Mouse (Mus musculus): ENCODE results near the gene Prkg1.

The Prkg1 gene

DNA sequence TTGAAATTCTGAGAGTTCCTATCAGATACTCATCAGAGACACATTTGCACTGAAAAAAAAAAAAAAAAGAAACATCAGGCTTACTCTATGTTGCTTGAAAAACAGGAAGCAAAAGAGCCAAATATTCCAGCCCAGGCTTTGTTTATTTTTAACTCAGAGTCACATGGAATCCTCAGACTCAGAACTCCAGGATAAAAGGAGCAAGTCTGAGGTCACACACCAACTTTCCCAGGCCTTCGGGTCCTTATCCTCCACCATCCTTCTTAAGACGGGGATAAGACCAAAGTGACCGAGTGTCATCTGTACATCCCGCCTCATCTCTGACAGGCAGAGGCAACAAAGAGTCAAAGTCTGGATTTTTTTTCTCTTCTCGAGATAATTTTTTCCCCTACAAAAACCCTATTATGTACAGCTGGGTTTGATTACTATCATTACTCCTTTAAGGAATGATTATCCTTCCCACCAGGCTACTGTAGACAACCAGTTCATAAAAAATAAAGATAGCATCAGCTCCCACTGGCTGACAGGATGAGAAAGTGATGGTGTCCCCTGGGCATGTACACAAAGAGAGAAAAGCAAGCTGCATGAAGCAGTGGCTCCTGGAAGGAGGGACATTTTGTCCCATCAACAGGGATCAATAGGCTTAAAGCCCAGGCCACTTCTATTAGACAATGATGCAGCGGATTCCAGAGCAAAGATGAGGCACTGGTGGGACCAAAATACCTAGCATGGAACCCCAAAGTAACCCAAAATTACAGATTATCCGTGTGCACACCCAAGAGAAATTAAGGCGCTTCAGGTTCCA is 21.4 kb downstream of the Prkg1 start:
- DNase-seq (ENCODE audit: low read depth) = no peak

GRCm38 (mm10) chr19:31714900-31715299 is 49.9 kb downstream of the Prkg1 start:
- DNase-seq (ENCODE audit: low read depth) = no peak

GRCm38 (mm10) chr19:31714418-31714817 is 50.4 kb downstream of the Prkg1 start:
- DNase-seq (ENCODE audit: low read depth) = no peak

- no peak for DNase-seq (ENCODE audit: low read depth)
Observed at GRCm38 (mm10) chr19:31713321-31713720, 51.5 kb downstream of the Prkg1 start.

DNA sequence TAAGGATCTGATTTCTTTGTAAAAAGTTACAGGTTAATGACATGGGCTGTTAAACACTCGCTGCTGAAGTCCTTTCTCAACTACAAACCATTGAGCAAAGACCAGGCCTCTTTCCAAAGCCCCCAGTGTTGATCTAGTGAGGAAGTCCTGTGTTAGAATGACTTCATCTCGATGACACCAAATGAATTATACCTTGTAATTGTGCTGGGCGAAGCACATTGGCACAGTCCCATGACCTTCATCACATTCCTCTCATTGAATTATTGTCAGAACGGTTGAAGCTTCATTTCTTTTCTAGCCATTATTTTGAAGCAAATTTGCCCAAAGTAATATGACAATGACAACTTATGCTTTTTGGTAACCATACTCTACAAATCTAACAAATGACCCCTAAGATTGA is 54.5 kb downstream of the Prkg1 start:
- no peak for DNase-seq (ENCODE audit: low read depth)

DNA sequence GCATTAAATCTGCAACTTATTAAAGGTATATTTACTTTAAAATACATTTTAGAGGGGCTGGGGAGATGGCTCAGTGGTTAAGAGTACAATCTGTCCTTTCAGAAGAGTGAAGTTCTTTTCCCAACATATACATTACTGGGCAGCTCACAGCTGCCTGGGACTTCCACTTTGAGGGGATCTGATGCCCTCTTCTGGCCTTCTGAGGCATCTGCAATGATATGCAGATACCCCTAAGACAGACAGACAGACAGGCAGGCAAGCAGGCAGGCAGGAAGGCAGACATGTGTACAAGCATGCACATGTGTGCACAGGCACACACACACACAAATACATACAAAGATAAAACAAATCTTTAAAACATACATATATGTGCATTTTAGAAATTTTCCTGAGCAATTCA is 60.8 kb downstream of the Prkg1 start:
- DNase-seq (ENCODE audit: low read depth) = no peak

GRCm38 (mm10) chr19:31698916-31699315 is 65.9 kb downstream of the Prkg1 start:
- DNase-seq (ENCODE audit: low read depth) = no peak

DNA sequence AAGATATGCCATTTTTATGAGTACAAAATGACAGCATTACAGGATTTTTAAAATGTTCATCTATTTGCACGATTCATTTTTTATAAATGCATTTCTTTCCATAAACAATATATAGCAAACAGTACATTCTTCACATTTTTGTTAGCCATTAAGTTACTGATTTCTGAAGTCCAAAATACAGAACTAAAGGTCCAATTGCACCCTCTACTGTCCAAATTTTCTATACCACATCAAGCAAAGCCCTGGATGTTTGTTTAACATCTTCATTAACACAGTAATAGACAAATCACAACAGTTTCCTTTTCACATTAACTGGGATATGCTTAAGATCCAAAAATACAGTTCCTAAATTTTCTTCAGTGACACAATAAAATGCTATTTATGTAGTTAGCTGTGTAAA is 84.0 kb downstream of the Prkg1 start:
- no peak for DNase-seq (ENCODE audit: low read depth)

DNA sequence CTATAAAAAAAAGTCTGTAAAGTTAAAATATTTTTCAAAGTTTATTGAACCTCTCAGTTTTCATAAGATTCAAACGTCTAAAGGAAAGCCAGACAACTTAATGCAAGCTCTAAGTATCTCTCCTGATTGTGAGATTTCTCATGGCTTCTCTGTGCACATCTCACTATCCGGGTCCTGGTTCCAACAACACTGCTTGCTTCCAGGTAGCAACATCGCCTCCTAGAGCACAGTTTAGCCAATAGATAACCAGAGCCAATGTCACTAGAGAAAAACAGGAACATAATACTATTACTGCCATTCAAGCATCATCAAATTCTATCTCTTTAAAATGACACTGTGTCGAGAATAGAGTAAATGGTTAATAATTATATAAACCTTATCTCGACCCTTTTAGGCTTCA is 86.5 kb downstream of the Prkg1 start:
- DNase-seq (ENCODE audit: low read depth) = no peak

- no peak for DNase-seq (ENCODE audit: low read depth)
Observed at GRCm38 (mm10) chr19:31671726-31672125, 93.1 kb downstream of the Prkg1 start.

DNA sequence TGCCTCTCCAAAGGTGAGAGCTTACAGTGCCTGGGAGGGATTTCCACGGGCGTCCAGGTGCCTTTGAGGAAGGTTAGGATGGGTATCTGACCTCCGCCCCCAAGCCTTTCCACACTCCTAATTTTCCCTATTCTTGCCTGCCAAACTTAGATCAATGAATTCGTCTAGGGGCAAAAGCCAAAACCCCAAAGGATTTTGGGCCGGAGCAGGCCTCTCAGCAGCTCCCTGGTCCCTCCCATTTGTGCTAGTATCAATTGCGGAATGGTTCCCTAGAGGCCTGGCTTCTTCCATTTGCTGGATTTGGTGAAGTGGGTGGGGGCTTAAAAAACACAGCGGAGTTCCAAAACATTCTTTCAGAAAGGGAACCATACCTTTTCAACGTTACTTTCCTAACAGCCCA is 99.8 kb downstream of the Prkg1 start:
- no peak for DNase-seq (ENCODE audit: low read depth)

GRCm38 (mm10) chr19:31664159-31664991 is 100.5 kb downstream of the Prkg1 start:
- no peak for DNase-seq (ENCODE audit: low read depth)

DNA sequence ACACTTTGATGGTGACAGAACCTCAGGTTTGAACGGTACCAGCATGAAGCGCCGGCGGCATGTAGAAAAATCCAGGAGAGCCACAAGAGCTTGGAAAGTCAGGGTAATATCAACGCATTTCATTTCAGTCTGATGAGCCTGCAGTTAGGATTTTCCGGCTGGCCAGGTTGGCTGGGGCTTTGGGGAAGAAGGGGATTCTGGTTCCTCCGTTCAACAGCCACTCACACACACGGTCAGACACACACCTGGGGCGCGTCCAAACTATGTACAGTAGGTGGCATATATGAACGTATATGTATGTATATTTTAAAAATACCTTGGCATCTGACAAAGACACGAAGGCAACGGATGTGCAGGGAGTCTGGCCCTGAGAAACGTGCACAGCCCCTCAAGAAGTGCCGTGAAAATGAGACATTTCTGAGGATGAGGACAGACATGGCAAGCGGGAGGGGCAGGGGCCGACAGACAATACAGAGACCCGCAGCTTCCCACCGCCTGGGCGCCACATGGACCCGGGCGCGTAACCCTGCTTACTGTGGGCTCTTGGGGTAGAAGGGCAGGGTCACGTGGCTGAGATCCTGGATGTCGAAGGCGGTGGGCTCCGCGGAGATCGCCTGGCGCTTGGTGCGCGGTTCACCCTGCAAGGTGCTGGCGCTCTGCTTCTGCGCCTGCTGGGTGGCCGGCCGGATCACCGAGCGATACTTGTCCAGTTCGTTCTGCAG is 101.2 kb downstream of the Prkg1 start:
- DNase-seq (ENCODE audit: low read depth) = no peak

DNA sequence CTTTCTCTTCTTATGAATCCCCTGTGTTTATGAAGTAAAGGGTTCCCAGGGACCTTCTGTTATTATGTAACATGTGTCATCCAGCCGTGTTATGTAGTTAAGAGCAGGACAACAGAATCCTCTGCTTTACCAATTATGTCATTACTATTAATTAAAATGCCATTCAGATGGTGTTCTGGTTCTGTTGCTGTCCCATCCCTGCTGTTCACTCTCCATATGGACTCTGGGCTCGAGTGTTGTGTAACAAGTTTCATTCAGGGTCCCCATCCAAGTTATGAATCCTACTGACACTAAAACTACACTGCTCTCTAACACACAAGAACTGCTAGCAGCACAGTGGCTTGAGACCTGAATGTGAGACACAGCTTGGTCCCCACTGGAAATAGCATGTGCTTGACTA is 102.0 kb downstream of the Prkg1 start:
- no peak for DNase-seq (ENCODE audit: low read depth)

- DNase-seq (ENCODE audit: low read depth) = no peak
Observed at GRCm38 (mm10) chr19:31658751-31659397, 106.0 kb downstream of the Prkg1 start.

DNA sequence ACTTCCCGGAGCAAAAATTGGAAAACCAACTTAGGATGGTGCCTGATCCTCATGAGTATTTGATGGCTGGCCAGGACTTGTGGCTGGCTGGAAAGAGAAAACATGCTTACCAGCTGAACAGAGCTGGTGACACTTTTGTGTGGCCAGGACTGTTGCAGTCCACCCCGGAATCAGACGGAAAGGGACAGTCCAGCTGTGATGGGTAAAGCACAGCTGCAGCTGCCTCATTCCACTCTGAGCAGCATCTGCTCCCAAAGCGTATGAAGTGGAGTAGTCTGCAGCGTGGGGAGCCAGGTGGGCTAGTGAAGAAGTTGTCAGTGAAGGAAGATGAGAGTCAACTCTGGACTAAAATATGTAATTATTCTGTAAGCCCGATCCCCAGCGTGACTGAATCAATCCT is 108.6 kb downstream of the Prkg1 start:
- DNase-seq (ENCODE audit: low read depth) = no peak

DNA sequence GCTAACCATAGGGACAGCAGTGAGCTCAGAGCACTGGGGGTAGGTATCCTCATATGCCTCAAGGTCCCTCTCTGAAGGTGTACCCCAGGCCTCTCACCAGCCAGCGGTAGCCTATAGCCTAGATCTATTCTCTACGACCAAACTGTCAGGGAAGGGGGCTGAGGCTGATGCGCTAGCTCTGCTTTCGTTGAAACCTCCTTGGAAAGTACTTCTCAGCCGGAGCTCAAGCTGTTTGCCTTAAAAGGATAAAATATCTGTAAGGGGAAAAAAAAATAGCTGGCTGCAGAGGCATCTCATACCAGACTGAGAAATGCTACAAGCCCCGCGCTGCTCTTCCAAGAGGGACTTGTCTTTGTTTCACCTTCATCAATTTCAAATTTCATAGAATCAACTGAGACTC is 109.0 kb downstream of the Prkg1 start:
- DNase-seq (ENCODE audit: low read depth) = no peak

GRCm38 (mm10) chr19:31654022-31654421 is 110.8 kb downstream of the Prkg1 start:
- no peak for DNase-seq (ENCODE audit: low read depth)

DNA sequence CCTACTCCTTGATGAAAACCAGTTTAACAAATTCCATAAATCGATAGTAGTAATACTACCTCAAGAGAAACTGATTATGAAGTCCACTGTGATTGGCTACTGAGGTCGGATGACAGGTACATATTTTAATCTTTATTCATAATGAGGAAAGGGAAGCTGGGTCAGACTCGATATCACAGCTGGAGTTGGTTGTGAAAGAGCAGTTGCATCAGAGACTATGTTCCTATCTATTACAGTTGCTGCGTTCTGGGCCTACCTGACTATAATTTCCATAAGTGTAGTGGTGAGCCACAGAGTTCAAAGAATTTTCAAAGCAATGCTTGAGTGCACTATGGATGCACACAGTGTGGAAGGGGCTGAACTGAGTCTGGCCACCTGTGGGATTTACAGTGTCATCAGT is 114.4 kb downstream of the Prkg1 start:
- no peak for DNase-seq (ENCODE audit: low read depth)

- DNase-seq (ENCODE audit: low read depth) = no peak
Observed at GRCm38 (mm10) chr19:31647492-31647891, 117.3 kb downstream of the Prkg1 start.

GRCm38 (mm10) chr19:31630899-31631869 is 133.6 kb downstream of the Prkg1 start:
- DNase-seq (ENCODE audit: low read depth) = no peak

All from c-Kit-positive CD71-positive TER-119-negative erythroid progenitor cells, embryonic 14.5 days (primary cell).